Mouse (Mus musculus) CD4-positive, CD25-positive, alpha-beta regulatory T cell, adult 2 months (primary cell): ENCODE results near the gene Fam89b.

Experiments
- DNase-seq: peaks from one replicate; pipeline ENCODE4 v3.0.0-alpha.2; 2012; ENCODE audit warnings: low read depth, low spot score

Gene Fam89b

GRCm38 (mm10) chr19:5739446-5739845, 10.0 kb upstream of the Fam89b start:
- DNase-seq: no peak

GRCm38 (mm10) chr19:5734325-5734724, 4.9 kb upstream of the Fam89b start:
- DNase-seq: no peak

- DNase-seq: peak; percentile 92
These were observed 2.0 kb upstream of the Fam89b start for GRCm38 (mm10) chr19:5731264-5731978.

GRCm38 (mm10) chr19:5730314-5731186, 1.1 kb upstream of the Fam89b start:
- DNase-seq: no peak

- DNase-seq: peak; percentile 57
These were observed 616 bp downstream of the Fam89b start for GRCm38 (mm10) chr19:5728631-5729443.

GRCm38 (mm10) chr19:5727701-5728100, 1.8 kb downstream of the Fam89b start:
- DNase-seq: peak; percentile 92

GRCm38 (mm10) chr19:5726961-5727578, 2.4 kb downstream of the Fam89b start:
- DNase-seq: peak; percentile 89

- DNase-seq: peak; percentile 84
These were observed 3.5 kb downstream of the Fam89b start, which contains the start of gene Ehbp1l1 for GRCm38 (mm10) chr19:5725767-5726515. TSS of gene Ehbp1l1 (minus strand) at chr19:5726317.

- no peak for DNase-seq
These were observed 4.3 kb downstream of the Fam89b start for GRCm38 (mm10) chr19:5725029-5725707.

GRCm38 (mm10) chr19:5724549-5724941, 4.9 kb downstream of the Fam89b start:
- peak; percentile 52 for DNase-seq

- DNase-seq: no peak
These were observed 5.4 kb downstream of the Fam89b start for GRCm38 (mm10) chr19:5723934-5724548.

- no peak for DNase-seq
These were observed 6.5 kb downstream of the Fam89b start for GRCm38 (mm10) chr19:5722848-5723425.

- DNase-seq: no peak
These were observed 8.2 kb downstream of the Fam89b start for GRCm38 (mm10) chr19:5721233-5721632.

- no peak for DNase-seq
These were observed 12.5 kb downstream of the Fam89b start for GRCm38 (mm10) chr19:5716955-5717354.

- peak; percentile 38 for DNase-seq
These were observed 13.4 kb downstream of the Fam89b start for GRCm38 (mm10) chr19:5715793-5716688.

GRCm38 (mm10) chr19:5713730-5714129, 15.7 kb downstream of the Fam89b start:
- DNase-seq: no peak

- DNase-seq: no peak
These were observed 16.2 kb downstream of the Fam89b start for GRCm38 (mm10) chr19:5713255-5713654.

- DNase-seq: no peak
These were observed 17.5 kb downstream of the Fam89b start for GRCm38 (mm10) chr19:5711907-5712460.
